Mouse (Mus musculus): ENCODE measurements around the gene Nde1. TPM values are rescaled to one million over a fixed set of nuclear protein-coding genes. Genes with fewer than 3 reads are reported as not detected.

Gene Nde1
- polyA plus RNA-seq, 1 experiment from 2014 or later: 33.3 TPM

- H3K4me1 ChIP-seq (replicated peaks): peaks cover 14% of the 10 kb centered on the region
- 94% methylated on average over 4 of the region's 4 CpGs for WGBS
- ATAC-seq (ENCODE audit: low FRiP score, low read depth): no peak
- H3K9ac ChIP-seq: no peak overlapping the region
- no peak overlapping the region for H3K27ac ChIP-seq (replicated peaks)
- H3K36me3 ChIP-seq: 0 out of 2 replicates have a peak, but pooled peaks cover 3% of the 10 kb centered on the region
- no peak overlapping the region for H3K4me3 ChIP-seq
- H3K9me3 ChIP-seq: no peaks in the 10 kb centered on the region
- H3K4me2 ChIP-seq: no peak overlapping the region
- H3K27me3 ChIP-seq: no peaks in the 10 kb centered on the region
These were observed 3.4 kb downstream of the Nde1 start for GRCm38 (mm10) chr16:14166490-14166889.

- no peaks in the 10 kb centered on the region for H3K27me3 ChIP-seq
- peaks cover 10% of the 10 kb centered on the region; the same call in 1 of the 2 replicates for H3K36me3 ChIP-seq
- WGBS: 92% methylated on average over 1 of the region's 1 CpGs
- no peaks in the 10 kb centered on the region for H3K4me1 ChIP-seq (replicated peaks)
- H3K9me3 ChIP-seq: no peaks in the 10 kb centered on the region
- H3K27ac ChIP-seq (replicated peaks): no peak overlapping the region
- no peak for ATAC-seq (ENCODE audit: low FRiP score, low read depth)
- no peak overlapping the region for H3K9ac ChIP-seq
- H3K4me3 ChIP-seq: no peak overlapping the region
- no peak overlapping the region for H3K4me2 ChIP-seq
These were observed 6.6 kb downstream of the Nde1 start for GRCm38 (mm10) chr16:14169706-14170105.

GRCm38 (mm10) chr16:14178041-14178440 lies 15.0 kb downstream of the Nde1 start:
- no peaks in the 10 kb centered on the region for H3K4me1 ChIP-seq (replicated peaks)
- WGBS: 76% methylated on average over 3 of the region's 3 CpGs
- no peaks in the 10 kb centered on the region for H3K9me3 ChIP-seq
- H3K4me3 ChIP-seq: no peak overlapping the region
- H3K27ac ChIP-seq (replicated peaks): no peak overlapping the region
- peaks cover 7% of the 10 kb centered on the region; the same call in 1 of the 2 replicates for H3K36me3 ChIP-seq
- H3K4me2 ChIP-seq: no peak overlapping the region
- no peak overlapping the region for H3K9ac ChIP-seq
- ATAC-seq (ENCODE audit: low FRiP score, low read depth): no peak
- H3K27me3 ChIP-seq: no peaks in the 10 kb centered on the region

GRCm38 (mm10) chr16:14180163-14180733 lies 17.2 kb downstream of the Nde1 start:
- Histone ChIP-seq H3K27me3 (no peaks in the 10 kb centered on the region), H3K4me1 (replicated peaks) (no peaks in the 10 kb centered on the region), H3K9me3 (no peaks in the 10 kb centered on the region), H3K9ac (no peak overlapping the region), H3K36me3 (no peaks in the 10 kb centered on the region), H3K4me2 (no peak overlapping the region), H3K4me3 (no peak overlapping the region), H3K27ac (replicated peaks) (no peak overlapping the region)
- no peak for ATAC-seq (ENCODE audit: low FRiP score, low read depth)
- WGBS: 83% methylated on average over 6 of the region's 6 CpGs

GRCm38 (mm10) chr16:14182360-14182759 lies 19.3 kb downstream of the Nde1 start:
- Histone ChIP-seq H3K9ac (no peak overlapping the region), H3K27me3 (no peaks in the 10 kb centered on the region), H3K4me1 (replicated peaks) (no peaks in the 10 kb centered on the region), H3K4me3 (no peak overlapping the region), H3K4me2 (no peak overlapping the region), H3K36me3 (0 out of 2 replicates have a peak, but pooled peaks cover 6% of the 10 kb centered on the region), H3K9me3 (no peaks in the 10 kb centered on the region), H3K27ac (replicated peaks) (no peak overlapping the region)
- 80% methylated on average over 5 of the region's 5 CpGs for WGBS
- ATAC-seq (ENCODE audit: low FRiP score, low read depth): no peak

- Histone ChIP-seq H3K9ac (no peak overlapping the region), H3K36me3 (0 out of 2 replicates have a peak, but pooled peaks cover 6% of the 10 kb centered on the region), H3K27ac (replicated peaks) (no peak overlapping the region), H3K4me2 (no peak overlapping the region), H3K9me3 (no peaks in the 10 kb centered on the region), H3K27me3 (no peaks in the 10 kb centered on the region), H3K4me3 (no peak overlapping the region), H3K4me1 (replicated peaks) (no peaks in the 10 kb centered on the region)
- ATAC-seq (ENCODE audit: low FRiP score, low read depth): no peak
- 73% methylated on average over 1 of the region's 1 CpGs for WGBS
These were observed 20.8 kb downstream of the Nde1 start for GRCm38 (mm10) chr16:14183856-14184255.

GRCm38 (mm10) chr16:14185516-14185915 lies 22.4 kb downstream of the Nde1 start:
- Histone ChIP-seq H3K4me3 (no peak overlapping the region), H3K27ac (replicated peaks) (no peak overlapping the region), H3K36me3 (0 out of 2 replicates have a peak, but pooled peaks cover 6% of the 10 kb centered on the region), H3K27me3 (no peaks in the 10 kb centered on the region), H3K4me2 (no peak overlapping the region), H3K9me3 (no peaks in the 10 kb centered on the region), H3K4me1 (replicated peaks) (no peaks in the 10 kb centered on the region), H3K9ac (no peak overlapping the region)
- no peak for ATAC-seq (ENCODE audit: low FRiP score, low read depth)
- 94% methylated on average over 5 of the region's 5 CpGs for WGBS

- Histone ChIP-seq H3K9ac (no peak overlapping the region), H3K27me3 (no peaks in the 10 kb centered on the region), H3K36me3 (no peaks in the 10 kb centered on the region), H3K9me3 (no peaks in the 10 kb centered on the region), H3K4me1 (replicated peaks) (no peaks in the 10 kb centered on the region), H3K27ac (replicated peaks) (no peak overlapping the region), H3K4me2 (no peak overlapping the region), H3K4me3 (no peak overlapping the region)
- WGBS: 73% methylated on average over 9 of the region's 9 CpGs
- ATAC-seq (ENCODE audit: low FRiP score, low read depth): no peak
These were observed 31.3 kb downstream of the Nde1 start for GRCm38 (mm10) chr16:14194164-14194950.

- no peaks in the 10 kb centered on the region for H3K9me3 ChIP-seq
- 39% methylated on average over 1 of the region's 1 CpGs for WGBS
- no peak overlapping the region for H3K9ac ChIP-seq
- H3K4me2 ChIP-seq: no peak overlapping the region
- no peaks in the 10 kb centered on the region for H3K27me3 ChIP-seq
- no peaks in the 10 kb centered on the region for H3K4me1 ChIP-seq (replicated peaks)
- no peaks in the 10 kb centered on the region for H3K36me3 ChIP-seq
- H3K27ac ChIP-seq (replicated peaks): no peak overlapping the region
- no peak for ATAC-seq (ENCODE audit: low FRiP score, low read depth)
- H3K4me3 ChIP-seq: no peak overlapping the region
These were observed 32.4 kb downstream of the Nde1 start for GRCm38 (mm10) chr16:14195427-14195826.

GRCm38 (mm10) chr16:14198798-14199197 lies 35.7 kb downstream of the Nde1 start:
- no peaks in the 10 kb centered on the region for H3K36me3 ChIP-seq
- no peaks in the 10 kb centered on the region for H3K4me1 ChIP-seq (replicated peaks)
- WGBS: 78% methylated on average over 4 of the region's 4 CpGs
- H3K27me3 ChIP-seq: no peaks in the 10 kb centered on the region
- no peaks in the 10 kb centered on the region for H3K9me3 ChIP-seq
- ATAC-seq (ENCODE audit: low FRiP score, low read depth): no peak
- no peak overlapping the region for H3K27ac ChIP-seq (replicated peaks)
- H3K4me3 ChIP-seq: no peak overlapping the region
- no peak overlapping the region for H3K9ac ChIP-seq
- H3K4me2 ChIP-seq: no peak overlapping the region

GRCm38 (mm10) chr16:14215156-14215555 lies 52.1 kb downstream of the Nde1 start:
- Histone ChIP-seq H3K27ac (replicated peaks) (no peak overlapping the region), H3K27me3 (no peaks in the 10 kb centered on the region), H3K36me3 (no peaks in the 10 kb centered on the region), H3K4me2 (no peak overlapping the region), H3K9ac (no peak overlapping the region), H3K9me3 (no peaks in the 10 kb centered on the region), H3K4me1 (replicated peaks) (no peaks in the 10 kb centered on the region), H3K4me3 (no peak overlapping the region)
- 88% methylated on average over 3 of the region's 3 CpGs for WGBS
- no peak for ATAC-seq (ENCODE audit: low FRiP score, low read depth)

- no peaks in the 10 kb centered on the region for H3K9me3 ChIP-seq
- H3K9ac ChIP-seq: no peak overlapping the region
- H3K4me2 ChIP-seq: no peak overlapping the region
- no peak overlapping the region for H3K27ac ChIP-seq (replicated peaks)
- H3K4me1 ChIP-seq (replicated peaks): no peaks in the 10 kb centered on the region
- H3K27me3 ChIP-seq: no peaks in the 10 kb centered on the region
- peak; percentile 72 for ATAC-seq (ENCODE audit: low FRiP score, low read depth)
- H3K4me3 ChIP-seq: no peak overlapping the region
- 26% methylated on average over 6 of the region's 6 CpGs for whole genome bisulfite sequencing
- H3K36me3 ChIP-seq: no peaks in the 10 kb centered on the region
These were observed 74.1 kb downstream of the Nde1 start for GRCm38 (mm10) chr16:14237100-14237723.
